Mouse (Mus musculus) thymus, postnatal 14 days (tissue): ENCODE results near the gene Crocc.

Experiments
- DNase-seq: peaks from one replicate; pipeline ENCODE4 v3.0.0; 2021

Crocc gene

GRCm38 (mm10) chr4:141060426-141061301, at the start of gene Crocc:
Gene Crocc, minus strand, starts transcription at chr4:141060550.
- DNase-seq, result peak; percentile 100

- DNase-seq, result no peak
These were observed 47.9 kb upstream of the Crocc start for GRCm38 (mm10) chr4:141108196-141108732.

GRCm38 (mm10) chr4:141106526-141107183, 46.3 kb upstream of the Crocc start:
- DNase-seq, result no peak

GRCm38 (mm10) chr4:141101855-141102254, 41.5 kb upstream of the Crocc start:
- peak; percentile 17 for DNase-seq

- no peak for DNase-seq
These were observed 40.9 kb upstream of the Crocc start for GRCm38 (mm10) chr4:141101291-141101690.

GRCm38 (mm10) chr4:141099956-141100355, 39.6 kb upstream of the Crocc start:
- no peak for DNase-seq

GRCm38 (mm10) chr4:141098935-141099334, 38.6 kb upstream of the Crocc start:
- no peak for DNase-seq

- no peak for DNase-seq
These were observed 36.4 kb upstream of the Crocc start for GRCm38 (mm10) chr4:141096710-141097109.

- no peak for DNase-seq
These were observed 34.7 kb upstream of the Crocc start for GRCm38 (mm10) chr4:141095016-141095415.

- DNase-seq, result no peak
These were observed 28.4 kb upstream of the Crocc start for GRCm38 (mm10) chr4:141088714-141089113.

GRCm38 (mm10) chr4:141088033-141088432, 27.7 kb upstream of the Crocc start, which contains the start of gene Spata21:
Gene Spata21, plus strand, starts transcription at chr4:141088333.
- DNase-seq, result no peak

- no peak for DNase-seq
These were observed 26.5 kb upstream of the Crocc start for GRCm38 (mm10) chr4:141086862-141087261.

GRCm38 (mm10) chr4:141078510-141079137, 18.3 kb upstream of the Crocc start:
- DNase-seq, result no peak

GRCm38 (mm10) chr4:141077681-141078509, 17.5 kb upstream of the Crocc start, which contains the start of gene Necap2:
Gene Necap2, minus strand, starts transcription at chr4:141078357.
- DNase-seq, result peak; percentile 97

GRCm38 (mm10) chr4:141076761-141077506, 16.6 kb upstream of the Crocc start:
- no peak for DNase-seq

GRCm38 (mm10) chr4:141074109-141074508, 13.8 kb upstream of the Crocc start:
- DNase-seq, result no peak

GRCm38 (mm10) chr4:141073661-141074060, 13.3 kb upstream of the Crocc start:
- DNase-seq, result no peak

- DNase-seq, result no peak
These were observed 12.2 kb upstream of the Crocc start for GRCm38 (mm10) chr4:141072502-141072901.

GRCm38 (mm10) chr4:141069731-141070130, 9.4 kb upstream of the Crocc start:
- DNase-seq, result peak; percentile 55

GRCm38 (mm10) chr4:141068655-141069054, 8.3 kb upstream of the Crocc start:
- no peak for DNase-seq

GRCm38 (mm10) chr4:141067516-141068046, 7.2 kb upstream of the Crocc start:
- DNase-seq, result no peak
